Mouse (Mus musculus) gastrocnemius, postnatal 25 days (tissue): Measurements from ENCODE around the gene D5Ertd579e. TPM values are rescaled to one million over a fixed set of nuclear protein-coding genes. Genes with fewer than 3 reads are reported as not detected.

Experiments used
- DNase-seq: peaks from one replicate; pipeline ENCODE4 v3.0.0; 2022
- long read RNA-seq, 2 experiments: library from polyadenylated mRNA; stranded (forward); transcript quantifications; one replicate each; pipeline ENCODE4 v2.0.0; 2021
- total RNA-seq, 2 experiments: library from RNA; stranded (reverse); gene quantifications; 1 replicate in 1 of 2; 2 replicates in 1 of 2; pipeline ENCODE4 v1.2.3; 2021

Gene D5Ertd579e
- total RNA-seq = 10 to 100 TPM; 67.6 to 73.7 TPM
- long read RNA-seq, experiment 1, full-length matches to known transcripts = 3 of 29 reads
- long read RNA-seq, experiment 1, partial matches to known transcripts = 4 of 29 reads
- long read RNA-seq, experiment 1, other reads (novel, unspliced or antisense) = 22 of 29 reads
- long read RNA-seq, experiment 2, full-length matches to known transcripts = 6 of 30 reads
- long read RNA-seq, experiment 2, partial matches to known transcripts = 1 of 30 reads
- long read RNA-seq, experiment 2, other reads (novel, unspliced or antisense) = 23 of 30 reads

DNA sequence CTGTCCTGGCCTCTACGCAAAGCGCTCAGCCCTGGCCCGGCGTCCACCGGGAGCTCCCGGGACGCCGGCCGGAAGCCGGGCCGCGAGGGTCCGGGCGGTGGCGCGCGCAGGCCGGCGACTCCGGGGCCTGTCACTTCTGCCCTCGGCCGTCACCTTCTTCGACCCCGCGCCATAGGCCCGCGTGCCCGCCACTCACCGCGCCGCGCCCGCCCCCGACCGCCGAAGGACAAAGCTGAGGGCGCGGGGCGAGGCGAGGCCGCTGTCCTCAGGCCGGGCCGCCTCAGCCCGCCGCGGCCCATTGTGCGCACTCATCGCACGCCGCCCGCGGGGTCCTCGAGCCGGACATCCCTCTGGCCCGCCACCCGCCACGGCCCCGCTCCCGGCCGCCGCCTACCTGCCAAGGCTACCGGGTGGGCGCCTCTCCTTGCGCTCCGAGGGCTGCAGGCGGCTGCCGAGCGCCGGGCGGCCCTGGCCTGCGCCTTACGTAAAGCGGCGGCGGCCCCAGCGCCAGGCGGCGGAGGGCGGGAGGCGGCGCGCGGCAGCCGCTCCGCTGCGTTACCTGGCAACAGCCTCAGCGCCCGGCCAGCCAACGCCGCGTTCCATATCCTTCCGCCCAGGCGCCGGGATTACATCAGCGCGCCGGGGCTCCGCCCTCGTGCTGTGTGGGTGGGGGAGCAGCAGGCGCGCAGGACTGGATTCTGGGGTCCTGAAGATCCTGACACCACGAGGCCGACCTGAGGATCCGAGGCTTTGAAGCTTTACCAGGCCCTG is at the start of gene D5Ertd579e:
Gene D5Ertd579e, minus strand, starts transcription at position 564 of the 771 bp plus-strand sequence.
- DNase-seq = peak; percentile 94

DNA sequence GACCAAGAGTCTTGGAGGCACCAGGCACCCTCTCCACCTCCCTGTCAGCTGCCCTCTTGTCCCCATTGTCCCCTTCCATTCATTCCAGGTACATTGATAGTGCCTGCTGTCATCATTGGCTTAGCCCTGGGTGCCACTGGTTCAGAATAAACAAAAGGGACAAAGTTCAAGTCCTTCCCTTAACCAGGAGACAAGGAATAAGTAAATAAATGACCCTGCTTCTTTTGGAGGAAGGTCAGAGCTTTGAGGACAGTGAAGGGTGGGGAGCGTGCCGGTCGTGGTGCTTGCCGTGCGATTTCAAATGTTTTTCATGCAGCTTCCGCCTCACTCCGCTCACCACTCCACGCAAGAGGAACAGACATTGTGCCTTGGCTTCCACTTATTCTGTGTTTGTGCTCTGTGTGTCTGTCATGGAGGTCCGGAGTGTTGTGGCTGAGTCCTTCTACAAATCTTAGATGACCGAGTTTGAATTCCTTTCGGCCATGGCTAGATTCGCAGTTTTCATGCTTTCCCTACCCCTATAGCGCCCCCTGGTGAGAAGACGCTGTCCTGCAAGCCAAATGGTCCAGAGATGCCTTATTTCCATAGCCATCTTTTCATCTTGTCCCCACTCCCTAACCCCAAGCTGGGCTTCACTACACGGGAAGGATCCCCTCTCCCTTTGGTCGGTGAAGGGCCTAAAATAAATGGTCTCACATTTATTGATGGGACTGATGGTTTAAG is 46.5 kb upstream of the D5Ertd579e start:
- DNase-seq = peak; percentile 48

DNA sequence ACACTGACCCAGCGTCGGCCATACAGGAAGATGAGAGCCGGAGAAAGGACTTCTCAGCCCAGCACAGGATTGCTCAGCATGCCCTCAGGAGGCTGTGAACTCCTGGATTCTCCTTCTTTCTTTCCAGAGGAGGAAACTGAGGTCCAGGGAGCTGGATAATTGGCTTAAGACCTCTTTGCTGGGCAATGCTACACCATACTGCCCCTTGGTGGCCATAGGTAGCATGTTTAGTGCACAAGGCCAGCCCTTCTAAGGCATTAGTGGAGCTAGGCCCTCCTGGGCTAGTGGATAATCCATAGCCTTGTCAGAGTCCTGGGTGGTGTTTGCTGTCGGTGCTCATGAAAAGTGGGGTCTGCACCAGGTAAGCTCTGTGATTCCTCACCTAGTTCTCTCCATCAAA is 44.0 kb upstream of the D5Ertd579e start:
- no peak for DNase-seq

DNA sequence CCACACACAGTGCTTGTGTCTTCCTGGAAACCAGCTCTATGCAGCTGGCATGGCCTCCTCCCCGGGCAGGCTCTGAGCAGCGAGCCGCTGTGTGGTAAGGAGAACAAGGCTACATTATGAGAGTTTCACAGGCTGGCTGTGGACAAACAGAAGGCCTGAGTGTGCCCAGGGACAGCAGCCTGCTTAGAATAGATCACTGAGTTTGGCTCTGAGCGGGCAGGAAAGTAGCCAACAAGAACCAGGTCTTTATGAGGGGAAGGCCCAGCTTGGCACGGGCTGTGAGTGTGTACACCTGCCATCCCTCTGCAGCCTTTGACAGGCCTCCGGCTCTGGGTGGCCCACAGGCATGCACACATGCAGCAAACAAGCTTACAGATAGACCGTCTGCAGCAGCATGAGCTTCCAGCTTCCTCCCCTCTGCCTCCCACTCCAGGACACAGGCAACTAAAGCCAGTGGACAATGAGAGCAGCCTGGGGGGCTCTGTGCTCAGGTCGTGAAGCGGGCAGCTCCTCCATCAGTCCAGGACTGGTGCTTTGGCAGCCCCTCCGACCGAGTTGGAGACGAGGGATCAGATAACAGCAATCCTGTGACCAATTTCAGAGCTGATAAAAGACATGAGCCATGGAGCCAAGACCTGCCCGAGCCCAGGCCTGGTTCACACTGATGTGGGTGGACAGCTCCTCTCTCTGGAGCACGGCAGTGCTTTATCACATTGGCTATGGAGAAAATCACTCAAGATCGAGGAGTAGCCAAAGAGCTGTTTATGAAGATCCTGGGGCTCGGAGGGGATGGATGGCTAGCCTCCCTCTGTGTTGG is 43.2 kb upstream of the D5Ertd579e start:
- DNase-seq = peak; percentile 67

DNA sequence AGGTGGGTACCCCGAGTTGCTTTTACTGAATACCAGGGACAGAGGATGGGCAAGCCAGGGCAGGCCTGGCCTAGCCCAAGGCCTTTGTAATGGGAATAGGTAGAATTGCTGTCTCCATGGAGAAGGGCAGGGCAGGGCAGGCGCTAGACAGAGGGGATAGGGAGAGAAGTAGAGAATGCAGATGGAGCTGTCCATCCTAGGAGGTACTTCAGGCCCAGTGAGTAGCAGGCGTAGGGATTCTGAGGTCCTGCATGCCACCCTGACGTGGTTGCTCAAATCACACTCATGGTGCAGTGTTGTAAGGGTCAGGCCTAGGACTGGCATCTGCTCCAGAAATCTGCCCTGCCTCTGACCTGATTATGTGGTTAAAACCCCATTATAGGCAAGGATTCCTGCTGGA is 41.9 kb upstream of the D5Ertd579e start:
- DNase-seq = no peak

DNA sequence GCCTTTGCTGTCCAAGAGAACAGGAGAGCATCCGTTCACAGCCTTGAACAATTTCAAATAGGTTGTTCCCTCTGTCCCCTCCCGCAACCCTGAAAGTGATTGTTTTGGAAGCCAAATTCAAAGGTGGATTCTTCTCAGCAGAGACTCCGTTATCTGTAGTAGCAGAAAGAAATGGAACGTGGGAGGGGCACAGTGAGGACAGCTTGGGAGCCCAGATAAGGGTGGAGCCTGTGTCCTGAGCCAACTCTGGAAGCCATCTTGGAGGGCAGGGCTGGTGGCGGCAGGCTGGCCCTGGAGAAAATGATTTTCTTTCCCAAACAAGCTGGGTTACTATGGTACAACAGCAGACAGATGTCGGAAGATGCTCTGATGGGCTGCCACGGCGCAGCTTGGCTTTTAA is 40.2 kb upstream of the D5Ertd579e start:
- no peak for DNase-seq

DNA sequence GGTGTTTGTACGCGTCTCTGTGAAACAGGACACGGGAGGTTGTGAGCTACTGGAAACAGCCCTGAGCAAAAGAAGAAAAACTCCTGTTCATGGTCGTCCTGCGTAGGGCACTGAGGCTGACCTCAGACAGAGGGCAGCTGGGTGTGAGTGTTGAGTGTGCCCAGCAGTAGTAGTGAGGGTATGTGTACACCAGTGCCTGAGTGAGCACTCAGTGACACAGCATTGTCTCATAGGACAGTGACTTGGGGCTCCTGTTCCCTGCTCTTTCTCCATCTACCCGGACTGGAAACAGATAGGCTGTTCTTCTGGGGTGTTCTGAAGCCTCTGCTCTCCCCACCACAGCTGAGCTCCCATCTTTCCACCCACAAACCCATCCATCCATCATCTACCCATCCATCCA is 39.3 kb upstream of the D5Ertd579e start:
- no peak for DNase-seq

DNA sequence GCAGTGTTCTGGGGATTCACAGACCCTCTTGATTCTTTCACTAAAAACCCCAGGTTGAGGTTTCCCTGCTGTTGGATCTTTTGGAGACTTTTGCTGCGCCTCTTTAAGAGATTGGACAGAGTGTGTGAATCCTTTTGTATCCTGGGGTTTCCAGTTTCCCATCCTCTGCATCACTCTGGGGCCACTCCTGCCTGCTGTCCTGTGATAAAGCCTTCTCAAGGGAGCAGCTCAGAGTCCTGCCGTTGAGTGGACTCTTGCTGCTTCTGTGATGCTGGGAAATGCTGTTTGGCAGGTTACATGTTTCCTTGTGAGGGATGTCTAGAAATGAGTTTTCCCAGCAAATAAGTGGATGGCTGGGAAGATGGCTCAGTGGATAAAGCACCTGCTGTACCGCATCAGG is 37.6 kb upstream of the D5Ertd579e start:
- peak; percentile 3 for DNase-seq

DNA sequence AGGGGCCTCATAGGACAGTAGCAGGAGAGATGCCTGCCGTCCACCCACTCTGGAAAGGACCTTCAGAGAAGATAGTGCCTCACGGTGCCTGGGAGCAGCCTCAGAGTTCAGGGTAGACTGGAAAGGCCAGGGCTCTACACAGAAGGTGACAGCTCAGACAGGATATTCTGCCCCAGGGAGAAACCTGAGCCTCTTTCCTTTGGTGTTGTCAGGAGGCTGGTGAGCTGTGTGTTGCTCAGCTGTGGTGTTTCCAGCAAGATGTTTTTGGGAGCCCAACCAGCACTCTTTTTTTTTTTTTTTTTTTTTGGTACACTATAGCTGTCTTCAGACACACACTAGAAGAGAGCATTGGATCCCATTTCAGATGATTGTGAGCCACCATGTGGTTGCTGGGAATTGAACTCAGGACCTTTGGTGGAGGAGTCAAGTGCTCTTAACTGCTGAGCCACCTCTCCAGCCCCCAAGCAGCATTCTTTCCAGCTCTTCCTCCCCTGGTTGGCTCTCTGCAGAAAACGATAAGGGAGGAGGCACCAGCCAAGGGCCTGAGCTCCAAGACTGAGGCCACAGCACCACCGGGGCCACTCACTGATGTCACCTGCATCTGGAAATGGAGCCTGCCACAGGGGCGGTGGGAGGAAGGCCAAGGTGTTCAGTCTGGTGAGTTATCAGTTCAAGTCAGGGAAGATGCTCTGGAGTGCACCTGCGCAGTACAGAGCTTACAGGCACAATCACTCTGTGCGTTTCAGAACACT is 36.3 kb upstream of the D5Ertd579e start:
- DNase-seq = no peak

DNA sequence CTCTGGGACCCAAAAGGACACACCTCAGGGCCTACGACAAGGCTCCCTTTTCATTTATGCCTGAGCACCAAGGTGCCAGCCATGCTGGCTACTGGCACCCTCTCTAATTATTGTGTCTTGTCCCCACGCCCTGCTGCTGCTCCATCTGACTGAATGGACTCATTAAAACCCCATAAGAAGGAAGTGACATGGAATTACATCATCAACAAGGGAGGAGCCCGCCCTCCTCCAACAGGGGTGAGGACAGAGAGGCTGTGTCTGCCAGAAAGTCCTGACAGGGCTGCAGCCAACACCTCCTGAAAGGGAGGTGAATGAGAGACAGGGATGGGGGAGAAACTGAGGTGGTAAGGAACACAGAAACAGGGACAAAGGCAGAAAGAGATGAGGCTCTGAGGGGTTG is 34.9 kb upstream of the D5Ertd579e start:
- no peak for DNase-seq

DNA sequence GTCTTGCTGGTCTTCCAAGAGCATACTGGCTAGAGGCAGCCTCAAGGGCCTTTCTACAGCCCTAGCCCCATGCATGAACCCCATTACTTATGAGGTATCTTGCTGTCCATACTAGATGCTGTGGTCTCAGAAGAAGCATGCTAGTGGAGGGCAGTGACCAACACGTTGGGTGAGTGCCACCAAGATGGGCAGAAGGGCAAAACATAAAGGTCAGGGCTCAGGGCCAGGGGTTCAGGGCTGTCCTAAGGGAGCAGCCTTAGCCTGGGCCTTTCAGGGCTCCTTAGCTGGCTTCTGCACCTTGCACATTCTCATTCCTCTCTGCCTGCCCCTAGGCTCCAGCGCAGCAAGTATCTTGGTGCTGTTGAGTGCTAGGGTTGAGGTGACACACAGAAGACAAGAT is 34.1 kb upstream of the D5Ertd579e start:
- DNase-seq = no peak

DNA sequence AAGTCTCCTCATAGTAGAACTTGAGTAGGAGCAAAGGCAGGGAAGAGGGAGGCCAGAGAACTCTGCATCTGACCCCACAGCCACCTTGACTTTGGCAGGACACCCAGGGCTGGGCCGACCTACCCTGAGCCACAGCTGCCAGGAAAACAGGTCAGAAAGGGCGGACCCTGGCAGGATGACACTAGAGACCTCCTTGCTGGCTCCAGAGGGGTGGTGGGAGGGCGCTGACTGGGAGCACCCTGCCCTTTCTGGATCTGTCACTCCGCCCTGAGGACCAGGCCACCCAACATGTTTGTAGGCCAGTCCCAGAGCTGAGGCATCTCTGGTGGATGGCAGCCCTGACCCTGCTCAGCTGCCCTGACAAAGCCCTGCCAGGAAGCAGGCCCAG is 33.3 kb upstream of the D5Ertd579e start:
- peak; percentile 61 for DNase-seq

DNA sequence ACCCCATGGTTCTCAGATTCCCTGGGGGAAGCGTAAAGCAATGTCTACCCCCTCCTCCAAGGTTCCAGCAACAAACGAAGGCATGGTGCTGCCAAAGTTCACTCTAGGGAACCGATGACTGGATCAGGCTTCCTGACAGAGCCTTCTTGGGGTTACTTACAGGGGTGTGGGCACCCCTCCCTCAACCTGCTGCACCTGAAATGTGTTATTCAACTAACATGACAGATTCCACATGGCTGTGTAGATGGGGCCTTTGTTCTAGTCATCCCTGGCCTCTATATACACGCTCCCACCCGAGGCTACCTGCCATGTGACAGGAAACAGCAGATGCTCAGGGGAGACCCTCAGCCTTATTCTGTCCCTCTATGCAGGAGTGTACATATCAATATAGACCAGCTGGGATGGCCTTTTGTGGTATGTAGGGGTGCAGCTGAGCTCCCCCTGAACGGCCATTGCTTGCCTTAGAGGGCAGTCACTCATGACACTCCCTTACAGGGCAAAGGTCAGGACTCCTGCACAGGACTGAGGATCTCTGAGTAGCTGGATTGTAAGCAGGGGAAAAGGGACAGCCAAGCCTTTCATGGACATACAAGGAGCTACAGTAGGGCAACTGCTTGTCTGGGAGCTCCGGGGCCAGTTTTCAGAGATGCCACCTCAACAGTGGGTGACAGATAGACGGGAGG is 32.7 kb upstream of the D5Ertd579e start:
- no peak for DNase-seq

DNA sequence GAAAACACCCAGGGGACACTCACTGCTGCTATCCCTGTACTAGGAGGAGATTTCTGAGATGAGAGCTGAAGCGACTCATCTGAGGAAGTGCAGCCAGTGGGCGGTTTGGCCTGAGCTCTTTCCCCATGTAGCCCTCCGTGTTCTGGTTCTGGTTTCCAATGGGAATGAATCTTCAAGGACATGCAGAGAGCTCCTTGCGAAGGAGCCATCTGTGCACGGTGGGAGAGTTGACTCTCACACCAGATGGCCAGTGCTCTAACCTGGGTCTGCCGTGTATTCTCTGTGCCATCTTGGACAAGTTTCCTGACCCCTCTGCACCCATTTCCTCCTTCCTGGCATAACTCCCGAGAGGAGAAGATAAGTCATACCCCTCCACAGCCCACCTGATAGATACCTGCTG is 32.0 kb upstream of the D5Ertd579e start:
- DNase-seq = no peak

DNA sequence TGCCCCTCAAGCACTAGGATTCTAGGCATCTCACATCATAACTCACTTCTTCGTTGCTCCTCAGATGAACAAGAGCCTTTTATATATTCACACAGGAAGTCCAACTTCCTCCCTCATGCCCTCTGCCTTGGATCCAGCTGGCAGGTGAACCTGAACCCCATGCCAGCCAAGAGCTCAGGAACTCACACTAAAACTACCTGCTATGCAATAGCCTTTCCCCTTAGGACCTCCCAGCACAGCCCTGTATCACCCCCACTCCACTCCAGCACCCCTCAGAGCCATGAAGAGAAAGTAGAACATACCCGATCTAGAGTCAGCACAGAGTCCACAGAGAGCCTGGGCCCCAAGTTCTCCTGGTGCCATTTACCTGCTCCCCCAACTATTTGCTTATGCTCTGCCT is 31.3 kb upstream of the D5Ertd579e start:
- no peak for DNase-seq

DNA sequence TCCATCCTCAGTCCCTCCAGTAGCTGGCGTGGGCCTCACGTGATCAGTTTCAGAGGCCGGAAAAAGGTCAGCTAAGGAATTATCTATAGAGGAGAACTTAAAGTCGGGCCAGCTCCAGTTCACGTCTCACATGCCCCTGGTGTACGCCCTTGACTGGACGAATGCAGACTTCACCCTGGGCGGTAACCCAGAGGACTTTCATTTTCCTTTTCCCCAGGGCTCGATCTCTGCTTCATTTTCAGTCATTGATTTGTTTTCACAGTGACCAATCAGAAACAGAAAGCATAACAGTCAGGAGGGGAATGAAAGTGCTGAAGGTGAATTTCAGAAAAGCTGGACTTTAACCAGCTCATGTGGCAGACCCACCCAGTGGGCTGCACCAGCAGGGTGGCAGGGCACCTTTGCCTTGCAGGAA is 30.6 kb upstream of the D5Ertd579e start:
- no peak for DNase-seq

DNA sequence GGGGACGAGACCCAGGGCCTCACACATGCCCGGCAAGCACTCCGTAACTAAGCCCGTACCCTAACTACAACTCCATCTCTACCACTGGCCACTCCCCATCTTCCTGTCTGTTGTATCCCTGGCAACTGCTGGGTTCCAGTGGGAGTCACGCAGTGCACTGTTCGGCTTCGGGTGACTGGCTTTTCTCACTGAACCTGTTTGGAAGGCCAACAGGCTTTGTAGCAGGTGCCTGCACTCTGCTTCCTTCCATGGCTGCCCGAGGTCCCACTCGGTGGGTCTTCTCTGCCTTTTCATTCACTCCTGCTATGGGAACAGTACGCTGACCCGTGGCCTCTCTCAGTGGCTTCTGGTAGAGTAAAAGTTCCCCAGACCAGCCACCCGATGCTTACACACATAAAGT is 30.0 kb upstream of the D5Ertd579e start:
- no peak for DNase-seq

DNA sequence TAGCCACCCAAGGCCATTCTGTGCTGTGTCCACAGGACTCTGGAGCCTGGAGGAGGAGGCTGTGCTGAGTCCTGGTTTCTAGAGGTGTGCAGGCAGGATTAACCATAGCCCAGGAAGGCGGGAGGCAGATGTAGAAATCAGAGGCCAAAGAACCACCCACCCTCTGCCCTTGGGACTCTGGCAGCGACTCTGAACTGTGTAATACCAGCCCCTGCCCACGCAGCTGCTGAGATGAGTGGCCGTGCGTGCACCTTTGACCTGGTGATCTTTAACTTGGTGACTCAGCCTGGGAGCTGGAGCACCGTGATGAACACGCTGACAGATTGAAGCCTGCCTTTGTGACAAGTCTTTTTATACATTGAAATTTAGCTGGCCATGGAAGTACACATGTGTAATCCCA is 28.4 kb upstream of the D5Ertd579e start:
- peak; percentile 56 for DNase-seq

DNA sequence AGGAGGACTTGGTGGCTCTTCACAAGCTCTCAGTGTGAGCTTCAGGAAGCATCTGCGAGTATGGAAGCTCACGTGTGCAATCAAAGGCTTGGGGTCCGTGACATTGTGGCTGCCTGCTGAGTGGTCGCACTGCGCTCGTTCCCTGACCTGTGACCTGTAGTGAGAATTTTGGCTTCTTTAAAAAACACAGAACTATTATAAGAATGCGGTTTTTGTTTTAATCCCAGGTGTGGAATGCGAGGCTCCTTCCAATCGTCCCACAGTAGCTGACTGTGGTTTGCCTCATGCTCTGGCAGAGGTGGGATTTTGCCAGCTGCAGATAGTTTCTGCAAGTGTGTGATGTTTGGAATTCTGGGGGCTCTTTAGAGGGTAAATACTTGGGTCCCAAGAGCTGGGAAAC is 27.5 kb upstream of the D5Ertd579e start:
- DNase-seq = no peak

DNA sequence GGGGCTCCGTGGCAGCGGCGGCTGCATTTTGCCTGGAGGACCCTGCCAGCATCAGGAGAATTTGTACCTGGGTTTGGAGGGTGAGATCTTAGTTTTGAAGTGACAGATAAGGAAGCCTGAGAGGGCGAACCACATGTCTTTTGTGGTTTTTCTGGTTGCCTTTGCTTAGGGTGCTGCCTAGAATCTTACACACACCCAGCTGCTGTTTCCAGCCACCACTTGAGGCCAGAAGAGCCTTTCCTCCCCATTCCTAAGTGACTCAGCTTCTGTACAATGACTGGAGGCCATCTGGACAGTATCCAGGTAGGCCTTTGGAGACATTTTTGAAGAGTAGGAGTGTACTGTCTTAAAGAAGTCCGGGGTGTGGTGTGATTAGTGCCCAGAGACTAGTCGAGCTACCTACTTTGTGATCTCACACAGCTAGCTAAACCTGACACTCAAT is 26.6 kb upstream of the D5Ertd579e start:
- peak; percentile 36 for DNase-seq
